Mouse (Mus musculus) CD4-positive helper T cell, adult 2 months (primary cell): ENCODE data around the gene Slc39a12.

Source experiments
- DNase-seq: peaks from one replicate; pipeline ENCODE4 v3.0.0-alpha.2; 2012; ENCODE audit warnings: low read depth, missing footprints, low spot score

The Slc39a12 gene

GRCm38 (mm10) chr2:14388162-14388561 lies at the start of gene Slc39a12:
TSS of gene Slc39a12 (plus strand) at chr2:14388316.
- no peak for DNase-seq

GRCm38 (mm10) chr2:14341652-14342308 lies 46.3 kb upstream of the Slc39a12 start:
- no peak for DNase-seq

GRCm38 (mm10) chr2:14342309-14342839 lies 45.7 kb upstream of the Slc39a12 start:
- no peak for DNase-seq

- no peak for DNase-seq
Measured at GRCm38 (mm10) chr2:14388856-14389255, 740 bp downstream of the Slc39a12 start.

GRCm38 (mm10) chr2:14390900-14391299 lies 2.8 kb downstream of the Slc39a12 start:
- DNase-seq = no peak

GRCm38 (mm10) chr2:14403000-14403399 lies 14.9 kb downstream of the Slc39a12 start:
- no peak for DNase-seq

GRCm38 (mm10) chr2:14428987-14429386 lies 40.9 kb downstream of the Slc39a12 start:
- no peak for DNase-seq

GRCm38 (mm10) chr2:14447322-14447721 lies 59.2 kb downstream of the Slc39a12 start:
- DNase-seq = no peak

- no peak for DNase-seq
Measured at GRCm38 (mm10) chr2:14450866-14451265, 62.8 kb downstream of the Slc39a12 start.

GRCm38 (mm10) chr2:14454946-14455631 lies 67.0 kb downstream of the Slc39a12 start:
- no peak for DNase-seq

GRCm38 (mm10) chr2:14464438-14464837 lies 76.3 kb downstream of the Slc39a12 start:
- DNase-seq = no peak

GRCm38 (mm10) chr2:14494132-14494531 lies 106.0 kb downstream of the Slc39a12 start:
- DNase-seq = no peak

- DNase-seq = no peak
Measured at GRCm38 (mm10) chr2:14496150-14496549, 108.0 kb downstream of the Slc39a12 start.

- no peak for DNase-seq
Measured at GRCm38 (mm10) chr2:14502482-14502881, 114.4 kb downstream of the Slc39a12 start.

GRCm38 (mm10) chr2:14518237-14518636 lies 130.1 kb downstream of the Slc39a12 start:
- DNase-seq = no peak

- no peak for DNase-seq
Measured at GRCm38 (mm10) chr2:14534325-14535077, 146.4 kb downstream of the Slc39a12 start.

- DNase-seq = no peak
Measured at GRCm38 (mm10) chr2:14535246-14535671, 147.1 kb downstream of the Slc39a12 start.

GRCm38 (mm10) chr2:14537781-14538180 lies 149.7 kb downstream of the Slc39a12 start:
- DNase-seq = no peak

- DNase-seq = no peak
Measured at GRCm38 (mm10) chr2:14543355-14543754, 155.2 kb downstream of the Slc39a12 start.

GRCm38 (mm10) chr2:14543773-14544172 lies 155.7 kb downstream of the Slc39a12 start:
- DNase-seq = no peak
